Mouse (Mus musculus) cerebellum, postnatal 36 days (tissue): ENCODE data around the gene Irf2.

Experiments used
- DNase-seq, 2 experiments: peaks; one replicate each; pipeline ENCODE4 v3.0.0; 2021 to 2022; ENCODE audit warnings: mixed read lengths in 2 of 2

The Irf2 gene

DNA sequence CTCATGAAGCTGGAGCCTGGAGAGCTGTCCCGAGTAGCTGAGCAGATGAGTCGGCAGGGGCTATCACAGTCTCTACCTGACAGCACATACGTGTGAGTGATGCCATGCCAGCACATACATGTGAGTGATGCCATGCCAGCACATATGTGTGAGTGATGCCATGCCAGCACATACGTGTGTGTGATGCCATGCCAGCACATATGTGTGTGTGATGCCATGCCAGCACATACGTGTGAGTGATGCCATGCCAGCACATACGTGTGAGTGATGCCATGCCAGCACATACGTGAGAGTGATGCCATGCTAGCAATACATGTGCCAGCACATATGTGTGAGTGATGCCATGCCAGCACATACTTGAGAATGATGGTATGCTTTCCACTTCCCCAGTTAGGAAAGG lies 18.6 kb downstream of the Irf2 start:
- no peak for DNase-seq

DNA sequence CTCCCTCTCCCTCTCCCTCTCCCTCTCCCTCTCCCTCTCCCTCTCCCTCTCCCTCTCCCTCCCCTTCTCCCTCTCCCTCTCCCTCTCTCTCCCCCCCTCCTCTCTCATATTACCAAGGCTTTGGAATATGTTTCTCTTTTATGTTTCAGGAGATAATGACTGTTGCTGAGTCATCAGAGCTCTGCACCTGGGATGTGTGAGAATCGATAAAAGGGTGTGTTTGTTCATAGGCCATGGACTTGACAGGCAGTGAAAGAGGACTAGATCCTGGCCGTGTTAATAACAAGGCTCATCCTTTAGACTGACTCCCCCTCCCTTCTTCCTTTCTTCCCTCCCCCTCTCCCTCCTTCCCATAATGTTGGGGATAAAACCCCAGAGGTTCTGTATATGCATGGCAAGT lies 19.1 kb downstream of the Irf2 start:
- DNase-seq = no peak

DNA sequence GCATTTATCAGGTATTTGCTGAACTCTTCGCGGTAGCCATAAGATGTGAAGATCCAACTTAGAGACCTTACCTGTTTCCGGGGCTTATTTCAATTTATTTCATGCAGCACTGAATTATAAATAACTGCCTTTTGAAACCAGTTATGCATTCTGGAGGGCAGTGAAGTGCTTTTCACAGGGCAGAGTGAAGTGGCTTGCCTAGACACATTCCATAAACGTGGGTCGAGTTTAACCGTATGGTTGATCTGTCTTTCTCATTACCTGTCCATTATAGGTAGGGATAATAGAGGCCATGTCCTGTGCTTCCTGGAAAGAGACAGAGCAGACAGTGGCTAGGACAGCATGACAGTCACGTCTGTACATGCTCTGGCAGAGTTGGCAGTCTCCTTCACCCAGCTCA lies 20.0 kb downstream of the Irf2 start:
- DNase-seq = no peak

DNA sequence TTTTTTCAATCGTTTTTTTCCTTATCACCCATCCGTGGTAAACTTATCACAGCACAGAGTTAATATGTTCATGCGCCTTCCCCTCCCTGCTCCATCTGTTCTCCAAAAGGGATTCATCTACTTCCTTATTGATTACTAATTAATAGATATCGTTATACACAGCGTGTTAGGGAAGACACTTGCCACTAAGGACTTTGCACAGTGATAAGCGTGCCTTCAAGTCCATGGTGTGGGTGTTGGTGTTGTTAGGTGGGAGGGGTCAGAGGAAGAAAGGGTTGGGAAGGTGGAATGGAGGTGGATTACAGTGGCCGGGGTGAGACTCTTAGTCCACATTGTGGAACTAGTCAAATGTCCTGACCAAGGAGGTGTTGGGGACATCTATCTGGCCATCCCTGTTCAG lies 21.2 kb downstream of the Irf2 start:
- DNase-seq = no peak

DNA sequence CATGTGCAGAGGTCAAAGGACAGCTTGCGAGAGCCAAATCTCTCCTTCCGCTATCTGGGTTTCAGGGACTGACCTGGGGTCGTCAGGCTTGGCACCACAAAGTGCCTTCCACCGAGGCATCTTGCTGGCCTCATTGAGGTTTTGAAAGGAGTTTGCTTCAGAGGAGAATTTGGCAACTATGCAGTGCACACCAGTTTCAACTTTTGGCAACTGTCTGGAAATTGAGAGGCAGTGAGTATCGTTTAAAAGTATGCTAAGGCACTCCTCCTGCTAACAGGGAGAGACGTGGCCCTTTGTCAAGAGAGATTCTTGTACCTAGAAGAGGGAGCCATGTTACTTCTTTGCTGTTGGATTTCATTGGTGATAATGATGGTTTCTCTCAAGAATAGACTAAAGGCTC lies 21.9 kb downstream of the Irf2 start:
- DNase-seq = no peak

DNA sequence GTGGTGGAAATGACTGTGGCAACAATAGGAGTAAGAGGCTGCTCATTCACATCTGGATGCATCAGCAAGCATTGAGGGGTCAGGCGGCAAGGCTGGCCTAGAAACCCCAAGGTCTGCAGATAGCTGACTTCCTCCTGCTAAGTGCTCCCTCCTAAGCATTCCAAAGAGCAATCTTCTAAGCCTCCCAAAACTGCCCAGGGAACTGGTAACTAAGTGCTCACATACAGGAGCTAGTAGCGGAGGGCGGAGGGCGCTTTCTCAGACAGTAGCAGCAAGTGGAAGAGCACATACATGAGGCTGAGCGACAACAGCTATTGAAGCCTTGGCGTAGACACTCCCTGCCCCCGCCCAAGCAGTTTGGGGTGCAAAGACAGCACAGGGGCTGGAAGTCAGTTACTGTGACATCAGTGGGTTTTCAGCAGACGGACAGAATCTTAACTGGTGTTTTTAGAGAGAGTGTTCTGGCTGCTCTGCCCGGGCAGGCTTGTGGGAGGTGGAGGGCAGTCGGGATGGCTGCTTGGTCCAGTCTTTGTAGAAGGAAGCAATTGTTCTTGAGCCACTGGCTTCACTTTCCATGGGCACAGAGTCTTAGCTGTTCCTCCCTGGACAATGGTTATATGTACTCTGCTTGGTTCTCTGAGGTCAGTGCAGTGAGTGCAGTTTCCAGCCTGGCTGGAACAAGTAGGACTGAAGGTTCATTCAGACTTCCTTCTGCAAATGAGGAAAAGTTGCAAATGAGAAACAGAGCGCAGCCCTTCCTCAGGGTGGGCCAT lies 30.1 kb downstream of the Irf2 start:
- no peak for DNase-seq

DNA sequence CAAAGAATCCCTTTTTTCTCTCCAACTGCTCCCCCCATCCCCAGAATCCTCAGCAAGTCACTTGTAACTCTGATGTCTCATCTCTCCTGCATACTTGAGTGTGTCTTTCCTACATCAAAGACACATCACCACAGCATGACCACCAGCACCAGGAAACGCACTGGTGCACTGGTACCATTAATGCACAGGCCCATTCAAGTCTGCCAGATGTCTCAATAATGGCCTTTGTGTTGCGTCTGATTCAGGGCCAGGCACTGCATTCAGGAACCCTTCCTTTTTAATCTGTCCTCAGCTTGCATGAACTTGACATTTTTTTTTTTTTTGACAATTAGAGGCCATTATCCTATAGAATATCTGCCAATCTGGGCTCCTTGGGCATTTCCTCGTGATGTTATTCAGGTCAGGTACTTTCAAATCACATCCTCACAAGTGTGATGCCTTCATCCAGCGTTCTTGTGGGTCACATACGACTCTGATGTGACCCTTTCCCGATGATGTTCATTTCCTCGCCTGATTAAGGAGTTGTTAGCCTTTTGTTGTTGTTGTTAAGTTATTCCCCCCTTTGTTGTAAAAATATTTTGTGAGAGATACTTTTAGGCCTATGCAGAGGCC lies 31.5 kb downstream of the Irf2 start:
- no peak for DNase-seq

DNA sequence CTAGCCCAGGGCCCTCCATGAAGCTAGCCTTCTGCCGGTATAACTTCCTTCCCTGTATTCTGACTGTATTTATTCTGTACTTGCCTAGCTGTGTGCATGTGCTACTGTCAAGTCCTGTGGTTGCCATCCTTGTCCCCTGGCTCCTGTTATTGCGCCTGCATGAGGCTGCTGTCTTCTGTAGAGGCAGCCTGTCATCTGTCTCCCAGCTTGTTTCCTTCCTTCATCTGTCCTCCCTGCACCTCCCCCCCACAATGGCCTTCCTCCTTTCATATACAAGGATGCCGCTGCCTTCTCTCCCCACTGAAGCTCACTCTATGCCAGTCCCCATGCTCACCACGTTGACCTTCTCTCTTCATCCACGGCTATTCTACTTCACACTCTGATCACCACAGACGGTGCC lies 33.3 kb downstream of the Irf2 start:
- DNase-seq = no peak

DNA sequence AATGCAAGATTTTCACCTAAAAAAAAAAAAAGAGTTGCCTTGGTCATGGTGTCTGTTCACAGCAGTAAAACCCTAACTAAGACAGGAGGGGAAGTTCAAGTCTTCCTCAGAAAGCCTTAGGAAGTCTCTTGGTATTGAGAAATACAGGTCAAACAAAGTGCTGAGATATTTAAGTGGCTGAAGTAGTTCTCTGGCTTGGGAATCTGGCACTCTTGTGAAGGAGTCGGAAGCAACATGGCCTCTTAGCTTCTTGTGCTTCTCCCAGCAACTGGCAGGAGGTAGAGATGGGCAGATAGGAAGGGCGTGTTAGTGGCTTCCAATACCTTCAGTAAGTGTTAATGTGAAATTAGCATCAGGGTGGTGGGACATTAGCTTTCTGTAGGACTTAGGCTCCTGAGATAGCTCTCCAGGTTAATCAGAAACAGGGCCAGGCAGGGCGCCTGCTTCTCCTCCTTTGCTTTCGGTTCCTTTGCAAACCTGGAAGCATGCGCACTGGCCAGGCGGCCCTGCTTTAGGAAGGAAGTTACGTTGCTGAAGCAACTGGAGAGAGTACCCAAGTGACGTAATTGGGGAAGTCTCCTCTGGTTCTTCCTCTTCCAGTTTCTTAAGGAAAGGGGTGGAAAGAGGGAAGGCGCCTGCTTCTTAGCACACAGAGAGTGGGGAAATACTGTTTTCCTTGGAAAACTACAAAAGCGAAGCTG lies 38.4 kb downstream of the Irf2 start:
- DNase-seq = no peak

DNA sequence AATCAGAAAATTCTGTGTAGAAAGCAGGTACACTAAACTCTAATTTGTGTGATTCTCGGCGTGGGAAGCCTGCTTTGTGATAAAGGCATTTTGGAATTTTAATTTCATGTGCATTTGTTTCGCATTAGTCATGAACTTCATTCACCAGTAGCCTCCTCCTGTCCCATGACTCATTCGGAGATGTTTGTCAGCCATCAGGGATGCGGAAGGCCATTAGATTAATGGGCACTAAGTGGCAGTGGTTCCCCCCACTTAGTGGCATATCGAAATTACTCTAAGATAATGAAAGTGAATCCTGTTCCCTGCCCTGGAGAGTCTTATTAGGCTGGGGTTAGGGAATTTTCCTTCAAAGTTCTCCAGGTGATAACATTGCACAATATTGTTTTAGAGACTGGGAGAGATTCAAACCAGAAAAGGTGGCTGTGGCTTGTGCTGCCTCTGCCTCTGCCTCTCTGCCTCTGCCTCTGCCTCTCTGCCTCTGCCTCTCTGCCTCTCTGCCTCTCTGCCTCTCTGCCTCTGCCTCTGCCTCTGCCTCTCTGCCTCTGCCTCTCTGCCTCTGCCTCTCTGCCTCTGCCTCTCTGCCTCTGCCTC lies 41.6 kb downstream of the Irf2 start:
- no peak for DNase-seq

DNA sequence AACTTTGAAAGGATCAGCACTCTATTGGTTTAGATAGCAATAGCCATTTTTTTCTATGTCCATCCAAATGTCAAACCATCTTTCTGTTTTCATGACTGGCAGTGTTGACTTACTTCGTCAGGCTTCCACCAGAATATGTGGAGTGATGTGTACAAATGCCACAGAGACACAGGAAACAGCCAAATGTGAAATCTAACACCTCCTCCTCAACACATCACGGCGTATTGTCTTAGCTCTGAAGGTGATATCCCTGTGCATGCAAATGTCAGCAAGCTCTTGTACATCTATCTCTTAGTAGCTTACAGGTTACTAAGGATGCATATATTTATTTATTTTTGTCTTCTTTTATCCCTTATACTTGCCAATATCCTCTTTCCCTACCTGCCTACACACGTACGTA lies 42.7 kb downstream of the Irf2 start:
- DNase-seq = no peak

DNA sequence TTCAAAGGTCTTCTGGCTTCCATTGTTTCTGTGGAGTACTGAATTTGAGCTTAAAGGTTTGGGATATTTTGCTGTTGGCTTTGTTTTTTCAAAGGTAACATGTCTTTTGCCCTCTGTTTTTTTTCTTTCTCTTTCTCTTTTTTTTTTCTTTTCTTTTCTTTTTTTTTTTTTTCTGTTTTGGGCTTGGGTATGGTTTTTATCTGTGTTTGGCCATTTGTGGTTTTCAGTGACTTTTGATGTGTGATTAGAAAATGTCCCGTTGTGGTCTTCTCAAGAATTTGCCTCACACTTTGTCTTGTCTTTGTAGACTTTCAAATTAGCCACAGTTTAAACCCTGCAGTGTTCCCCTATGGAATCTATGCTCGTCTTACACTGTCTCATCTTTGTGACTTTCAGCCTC lies 45.5 kb downstream of the Irf2 start:
- DNase-seq = no peak

DNA sequence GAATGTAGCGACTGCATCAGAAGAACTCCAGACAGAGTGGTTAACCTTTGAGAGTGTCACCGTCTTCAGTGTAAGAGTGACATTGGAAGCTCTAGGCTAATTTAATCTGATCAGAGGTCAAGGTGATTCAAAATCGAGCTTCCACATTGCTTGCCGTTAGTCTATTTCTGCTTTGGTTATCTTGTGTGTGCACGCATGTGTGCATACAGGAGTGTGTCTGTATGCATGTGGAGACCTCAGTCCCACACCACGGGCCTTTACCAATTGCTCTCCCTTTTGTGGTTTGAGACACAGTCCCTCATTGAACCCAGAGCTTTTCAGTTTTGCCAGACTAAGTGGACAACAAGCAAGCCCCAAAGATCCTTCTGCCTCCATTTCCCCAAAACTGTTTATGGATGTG lies 46.4 kb downstream of the Irf2 start:
- DNase-seq = no peak

DNA sequence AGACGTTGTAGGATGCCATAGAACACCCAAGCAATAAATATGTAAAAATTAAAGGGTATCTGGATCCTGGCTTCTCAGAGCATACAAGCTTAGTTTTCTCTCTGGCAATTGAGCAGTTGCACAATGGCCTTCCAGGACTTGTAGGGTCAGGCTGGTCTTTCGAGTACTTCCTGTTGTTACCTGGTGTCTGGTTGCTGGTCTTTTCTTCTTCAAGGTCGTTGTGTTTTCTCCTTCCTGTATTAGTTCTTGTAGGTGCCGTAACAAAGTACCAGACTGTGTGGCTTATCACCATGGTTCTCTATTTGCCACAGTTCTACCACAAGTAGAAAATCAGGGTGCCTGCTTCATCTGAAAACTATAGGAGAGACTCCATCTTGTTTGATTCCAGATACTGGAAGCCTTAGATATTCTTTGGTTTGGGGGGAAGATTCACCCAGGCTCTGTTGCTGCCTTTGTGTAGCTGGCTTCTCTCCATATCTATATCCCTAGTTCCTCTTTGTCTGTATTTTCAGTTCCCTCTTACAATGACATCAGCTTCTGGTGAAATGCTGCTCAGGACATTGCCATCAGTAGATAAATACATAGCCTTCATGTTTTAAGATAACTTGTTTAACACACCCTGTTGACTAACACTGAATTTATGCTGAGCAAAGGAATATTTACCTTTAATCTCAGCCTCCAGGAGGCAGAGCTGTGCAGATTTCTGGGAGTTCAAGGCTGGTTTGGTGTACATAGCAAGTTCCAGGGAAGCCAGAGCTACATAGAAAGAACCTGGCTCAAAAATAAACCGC lies 49.8 kb downstream of the Irf2 start:
- DNase-seq = no peak

DNA sequence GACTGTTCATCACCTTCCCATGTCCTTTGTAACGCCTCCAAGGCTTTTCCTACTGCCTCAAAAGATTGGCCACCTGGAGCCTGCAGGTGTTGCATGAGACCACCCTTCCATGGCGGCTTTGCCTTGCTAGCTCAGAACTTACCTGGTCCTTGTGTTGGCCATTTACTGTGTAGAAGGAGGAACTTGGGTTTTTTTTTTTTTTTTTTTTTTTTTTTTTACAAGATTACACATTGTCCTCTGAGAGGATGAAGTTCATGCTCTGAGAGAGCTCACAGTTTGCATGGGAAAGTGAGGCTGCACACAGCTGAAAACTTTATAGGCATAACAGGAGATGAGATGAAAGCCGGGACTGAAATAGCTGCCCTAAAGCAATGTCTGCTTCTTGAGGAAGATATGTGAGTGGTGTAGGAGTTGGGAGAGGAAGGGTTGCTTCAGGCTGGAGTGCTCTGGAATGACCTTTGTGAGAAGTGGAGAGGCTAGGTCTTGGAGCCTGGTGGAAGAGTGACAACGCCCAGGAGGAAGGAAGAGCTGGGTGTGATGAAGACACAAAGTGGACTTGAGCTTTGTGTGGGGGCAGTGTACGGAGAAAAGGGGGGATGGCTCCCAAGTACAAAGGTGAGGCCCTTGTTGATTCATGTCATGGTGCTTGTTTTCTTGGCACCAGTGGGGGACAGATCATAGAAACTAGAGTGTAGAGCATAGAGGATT lies 52.3 kb downstream of the Irf2 start:
- no peak for DNase-seq

DNA sequence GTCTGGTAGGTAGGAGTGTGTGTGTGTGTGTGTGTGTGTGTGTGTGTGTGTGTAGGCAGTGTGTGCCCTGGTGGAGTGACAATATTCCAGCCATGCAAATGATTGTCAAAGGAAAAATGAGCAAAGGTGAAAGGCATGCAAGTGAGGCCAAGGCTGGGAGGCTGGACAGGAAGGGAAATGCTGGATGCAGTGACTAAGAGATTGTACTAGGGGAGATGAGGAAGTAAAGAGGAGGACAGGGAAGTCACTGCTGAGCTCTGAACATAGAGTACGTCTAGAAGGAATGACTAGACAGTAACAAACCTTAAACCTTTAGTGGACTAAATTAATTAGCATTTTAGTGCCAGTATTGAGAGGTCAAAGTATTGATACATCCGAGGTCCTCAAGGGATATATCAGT lies 53.1 kb downstream of the Irf2 start:
- no peak for DNase-seq

DNA sequence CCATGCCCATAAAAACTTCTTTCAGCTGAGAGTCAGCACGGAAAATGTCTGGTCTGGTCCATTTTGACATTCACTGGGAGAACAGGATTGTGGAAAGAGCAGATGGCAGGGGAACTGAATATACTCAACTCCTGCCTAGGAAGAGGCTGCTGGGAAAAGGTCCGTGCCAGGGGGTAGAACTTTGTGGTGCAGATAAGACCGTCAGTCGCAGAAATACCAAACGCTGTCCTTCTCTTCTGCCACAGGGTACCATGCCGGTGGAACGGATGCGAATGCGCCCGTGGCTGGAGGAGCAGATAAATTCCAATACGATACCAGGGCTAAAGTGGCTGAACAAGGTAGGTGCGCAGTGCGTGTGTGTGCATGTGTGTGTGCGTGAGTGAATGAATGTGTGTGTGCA lies 53.7 kb downstream of the Irf2 start:
- DNase-seq = no peak

DNA sequence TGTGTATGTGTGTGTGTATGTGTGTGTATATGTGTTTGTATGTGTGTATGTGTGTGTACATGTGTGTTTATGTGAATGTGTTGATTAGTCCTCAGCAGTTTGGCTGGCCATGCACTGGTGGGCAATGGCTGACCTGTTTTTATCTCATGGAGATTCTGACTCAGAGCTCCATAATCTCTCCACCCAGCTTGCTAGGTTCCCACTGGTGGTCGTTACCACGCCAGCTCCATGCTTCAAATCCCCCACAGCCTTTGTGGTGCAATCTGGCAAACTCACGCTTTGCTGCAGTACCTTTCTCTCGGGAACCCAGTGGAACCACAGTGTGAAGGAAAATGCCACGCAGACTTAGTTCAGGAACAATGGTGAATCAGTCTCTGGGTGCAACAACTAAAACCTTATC lies 54.8 kb downstream of the Irf2 start:
- no peak for DNase-seq

DNA sequence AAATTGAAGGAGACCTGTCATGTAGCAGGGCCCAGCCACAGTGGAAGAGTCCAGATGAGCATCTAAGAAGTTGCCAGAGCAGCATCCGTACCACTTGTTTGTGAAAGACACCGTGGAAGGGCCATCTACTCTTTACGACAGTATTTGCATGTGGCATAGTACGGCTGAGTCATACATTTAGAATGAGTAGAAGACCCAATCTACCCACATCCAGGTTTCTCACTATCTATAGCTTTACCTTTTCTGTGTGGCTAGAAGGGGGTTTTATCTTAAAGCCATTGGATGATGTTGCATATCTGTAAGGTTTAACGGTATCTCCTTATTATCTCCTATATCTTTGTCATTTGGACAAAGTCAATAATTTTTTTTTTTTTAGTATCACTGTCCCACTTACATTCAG lies 59.7 kb downstream of the Irf2 start:
- DNase-seq = no peak

DNA sequence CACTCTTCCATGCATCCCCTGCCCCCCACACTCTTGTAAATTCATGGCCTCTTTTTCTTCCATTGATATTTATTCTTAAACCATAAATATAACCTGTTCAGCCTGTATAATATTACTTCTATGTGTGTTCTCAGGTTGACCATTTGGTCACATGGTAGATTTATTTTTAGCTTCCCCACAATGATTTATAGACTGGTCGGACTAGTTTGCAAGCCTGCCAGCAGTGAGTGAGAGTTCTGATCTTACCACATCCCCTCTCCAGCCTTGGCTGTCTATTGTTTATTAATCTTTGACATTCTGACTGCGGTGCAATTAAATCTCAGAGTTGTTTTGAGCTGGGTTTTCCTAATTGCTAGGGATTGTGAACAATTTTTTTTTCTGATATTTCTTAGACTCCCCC lies 60.2 kb downstream of the Irf2 start:
- no peak for DNase-seq

DNA sequence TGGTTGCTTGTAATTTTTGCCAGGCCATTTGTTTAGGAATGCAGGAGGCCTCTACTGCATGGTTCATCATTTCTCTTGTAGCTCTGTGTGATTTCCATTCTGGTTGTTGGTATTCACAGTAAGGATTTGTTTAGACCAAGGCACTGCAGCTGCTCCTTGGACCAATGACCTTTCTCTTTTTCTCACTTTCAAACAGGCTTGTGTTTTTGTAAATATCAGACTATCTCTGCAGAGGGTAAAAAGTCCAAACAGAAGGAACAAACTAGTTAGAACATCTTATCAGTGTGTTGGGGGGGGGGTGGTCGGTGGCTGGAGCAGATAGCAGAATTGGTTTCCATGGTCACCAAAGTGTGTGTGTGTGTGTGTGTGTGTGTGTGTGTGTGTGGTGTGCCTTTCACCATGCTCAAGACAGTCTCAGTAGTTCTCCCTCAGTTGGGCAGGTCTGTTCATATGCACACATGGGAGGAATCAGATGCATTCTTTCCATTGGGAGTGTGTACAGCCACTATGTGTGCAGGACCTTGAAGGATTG lies 61.7 kb downstream of the Irf2 start:
- DNase-seq = no peak

DNA sequence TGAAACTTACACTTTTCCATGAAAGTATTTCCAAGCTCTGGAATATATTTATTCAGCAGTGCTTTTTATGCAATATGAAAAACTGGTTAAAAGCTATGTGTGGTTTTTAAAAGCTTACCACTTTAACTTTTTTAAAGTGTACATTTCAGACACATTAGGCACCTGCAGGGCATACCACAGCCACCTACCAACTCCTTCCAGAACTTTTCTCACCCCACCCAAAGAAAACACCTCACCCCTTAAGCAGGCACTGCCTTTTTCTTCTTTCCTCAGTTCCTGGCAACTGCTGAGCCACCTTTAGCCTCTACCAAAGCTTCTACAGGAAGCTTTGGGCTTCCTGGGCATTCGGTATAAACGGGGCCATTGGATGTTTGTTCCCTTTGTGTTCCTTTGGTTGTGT lies 62.5 kb downstream of the Irf2 start:
- DNase-seq = no peak
